Mouse (Mus musculus) mesoderm, embryonic 11.5 days (tissue): ENCODE results near the gene Marveld3.

Experiments
- DNase-seq: peaks from one replicate; pipeline ENCODE4 v3.0.0-alpha.2; 2012; ENCODE audit warnings: low read depth, low spot score

Marveld3 gene

DNA sequence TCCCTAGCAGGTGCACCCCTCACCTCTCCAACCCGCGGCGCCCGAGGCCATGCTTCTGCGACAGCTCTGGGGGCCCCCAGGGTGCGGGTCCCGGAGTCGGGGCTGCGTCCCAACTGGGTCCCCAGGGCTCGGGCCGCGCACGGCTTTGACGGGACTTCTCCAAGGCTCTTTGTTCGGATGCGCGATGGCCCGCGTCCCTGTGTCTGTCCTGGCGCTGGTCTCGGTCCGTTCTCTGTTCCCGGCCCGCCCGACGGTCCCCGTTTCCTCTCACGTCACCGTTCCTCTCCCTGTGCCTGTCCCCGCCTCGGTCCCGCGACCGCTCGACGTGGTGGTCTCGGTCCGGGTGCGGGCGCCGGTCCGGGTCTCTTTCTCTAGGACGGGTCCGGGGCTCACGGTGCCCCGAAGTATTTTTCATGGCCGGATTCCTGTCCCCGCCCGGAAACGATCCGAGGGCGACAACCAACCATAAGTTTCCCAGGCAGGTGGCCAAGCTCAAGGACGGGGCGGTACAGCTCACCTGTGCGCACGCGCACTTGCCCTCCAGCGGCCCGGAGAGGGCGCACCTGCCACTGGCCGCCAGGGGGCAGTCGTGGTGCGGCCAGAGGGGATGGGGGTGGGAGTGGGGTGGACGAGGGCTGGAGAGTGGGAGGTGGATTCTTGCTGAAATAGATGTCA is at the start of gene Marveld3:
Gene Marveld3 (minus strand): TSS at position 511 of the 675 bp plus-strand sequence.
- peak; percentile 60 for DNase-seq

DNA sequence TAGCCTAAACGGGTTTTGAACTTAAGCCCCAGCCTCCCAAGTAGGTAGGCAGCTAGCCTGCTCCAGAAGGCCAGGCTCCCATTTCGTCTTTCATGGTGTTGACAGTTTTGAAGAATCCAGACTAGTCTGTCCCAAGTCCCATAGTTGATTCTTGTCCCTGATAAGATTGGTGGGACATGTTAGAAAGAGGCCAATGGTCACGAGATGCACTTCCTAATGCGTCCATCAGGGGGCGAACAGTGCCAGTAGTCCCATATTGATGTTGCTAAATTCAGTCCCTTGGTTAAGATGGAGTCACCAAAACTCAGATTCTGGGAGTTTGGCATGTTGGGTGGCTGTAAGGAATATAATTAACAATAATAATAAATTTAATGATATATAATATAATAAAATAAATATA is 48.9 kb upstream of the Marveld3 start:
- peak; percentile 58 for DNase-seq

DNA sequence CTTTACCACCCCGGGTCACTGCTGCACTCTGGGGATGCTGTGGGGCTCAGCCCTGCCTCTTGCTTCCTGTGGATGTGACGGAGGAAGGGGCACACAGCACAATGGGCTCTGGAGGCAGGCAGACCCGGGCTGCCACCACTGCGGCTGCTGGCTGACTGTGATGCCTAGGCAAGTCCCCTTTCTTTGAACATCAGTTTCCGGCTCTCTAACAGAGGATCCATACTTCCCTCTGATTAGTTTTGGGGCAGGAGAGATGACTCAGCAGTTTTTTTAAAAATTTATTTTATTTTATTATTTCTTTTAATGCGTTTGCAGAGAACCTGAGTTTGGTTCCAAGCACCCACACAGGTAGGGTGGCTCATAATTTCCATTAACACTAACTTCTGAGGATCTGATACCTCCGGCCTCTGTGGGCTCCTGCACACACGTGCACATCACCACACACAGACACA is 47.0 kb upstream of the Marveld3 start:
- no peak for DNase-seq

DNA sequence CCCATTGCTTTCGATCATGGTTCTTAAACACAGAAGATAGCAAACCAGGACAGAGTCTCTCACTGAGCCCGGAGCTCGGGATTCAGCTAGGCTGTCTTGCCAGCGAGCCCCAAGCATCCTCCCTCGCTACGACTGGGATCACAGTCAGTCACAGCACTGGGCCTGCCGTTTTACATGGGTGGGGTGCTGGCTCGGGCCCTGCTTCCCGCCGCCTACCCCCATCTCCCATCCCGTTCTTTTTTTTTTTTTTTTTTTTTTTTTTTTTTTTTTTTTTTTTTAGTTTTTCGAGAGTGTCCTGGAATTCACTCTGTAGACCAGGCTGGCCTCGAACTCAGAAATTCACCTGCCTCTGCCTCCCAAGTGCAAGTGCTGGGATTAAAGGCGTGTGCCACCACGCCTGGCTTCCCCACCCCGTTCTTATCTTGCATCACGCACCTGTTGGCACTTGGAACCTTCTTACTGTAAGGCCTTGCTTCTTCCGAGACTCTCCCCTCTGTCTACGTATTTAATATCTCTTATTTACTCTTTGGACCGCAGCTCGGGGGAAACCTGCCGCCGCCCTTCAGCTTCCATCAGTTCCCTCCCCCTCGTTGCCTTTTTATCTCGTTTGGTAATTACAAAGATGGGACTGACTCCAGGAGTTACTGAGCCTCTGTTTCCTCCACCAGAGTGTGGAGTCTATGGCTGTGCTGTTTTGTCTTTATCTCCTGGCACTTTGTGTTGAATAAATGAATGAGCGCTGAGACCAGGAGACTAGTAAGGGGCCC is 46.4 kb upstream of the Marveld3 start:
- DNase-seq, result no peak

DNA sequence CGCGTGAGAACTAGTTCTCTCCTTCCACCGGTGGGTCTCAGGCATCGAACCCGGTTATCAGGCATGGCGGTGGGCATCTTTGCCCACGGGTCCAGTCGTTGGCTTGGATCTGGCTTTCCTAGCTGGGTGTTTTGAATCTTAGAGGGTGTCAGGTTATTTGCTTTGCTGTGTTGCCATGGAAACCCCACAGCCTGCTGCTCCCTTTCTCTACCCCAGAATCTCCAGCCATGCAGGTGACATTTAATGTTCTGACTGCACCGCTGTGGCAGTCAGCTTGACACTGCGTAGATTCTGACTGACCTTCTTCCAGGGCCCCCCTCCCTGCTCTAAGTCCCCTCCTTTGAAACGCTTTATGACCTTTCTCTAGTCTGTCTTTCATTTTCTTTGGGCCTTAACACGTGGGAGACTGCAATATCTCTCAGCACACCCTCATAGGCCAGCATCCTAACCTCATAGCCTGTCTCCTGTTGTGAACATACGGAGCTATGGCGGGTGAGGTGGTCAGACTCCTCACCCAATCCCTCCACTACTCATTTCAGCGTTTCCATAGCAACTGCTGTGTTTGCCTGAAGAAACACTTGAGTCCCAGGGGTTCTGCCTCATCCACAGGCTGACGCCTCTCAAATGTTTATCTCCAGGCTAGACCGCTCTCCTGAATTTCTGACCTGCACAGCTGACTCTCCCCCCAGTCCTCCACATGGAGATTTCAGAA is 44.5 kb upstream of the Marveld3 start:
- peak; percentile 24 for DNase-seq

DNA sequence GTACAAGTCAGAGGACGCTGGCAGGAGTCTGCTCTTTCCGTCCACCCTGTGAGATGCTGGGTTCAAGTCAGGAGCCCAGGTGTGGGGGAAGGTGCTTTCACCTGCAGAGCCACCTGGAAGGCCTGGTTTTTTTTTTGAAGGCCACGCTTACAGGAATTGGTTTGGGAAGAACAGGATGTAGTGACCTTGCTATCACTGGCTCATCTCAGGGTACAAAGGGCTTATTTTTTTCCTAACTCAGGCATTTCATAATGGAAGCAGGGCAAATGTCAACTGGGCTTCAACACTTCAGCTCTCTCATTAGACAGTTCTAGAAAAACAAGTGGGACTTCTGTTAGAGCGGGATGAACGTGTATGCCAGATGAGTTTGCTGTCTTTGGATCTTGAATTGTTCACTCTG is 42.3 kb upstream of the Marveld3 start:
- no peak for DNase-seq

DNA sequence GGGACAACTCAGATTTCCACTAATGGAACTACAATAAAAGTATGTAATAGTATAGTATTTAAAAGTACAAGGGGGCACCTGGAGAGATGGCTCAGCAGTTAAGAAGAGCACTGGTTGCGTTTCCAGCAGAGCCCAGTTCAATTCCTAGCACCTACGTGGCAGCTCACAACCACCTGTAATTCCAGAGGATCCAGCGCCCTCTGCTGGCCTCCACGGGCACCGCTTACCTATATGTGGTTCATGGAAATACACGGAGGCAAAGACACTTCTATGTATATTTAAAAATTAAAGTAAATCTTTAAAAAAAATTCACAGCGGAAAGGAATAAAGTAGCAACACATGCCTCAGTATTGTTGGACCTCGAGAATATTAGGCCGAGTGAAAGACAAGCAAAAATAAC is 41.0 kb upstream of the Marveld3 start:
- peak; percentile 36 for DNase-seq

DNA sequence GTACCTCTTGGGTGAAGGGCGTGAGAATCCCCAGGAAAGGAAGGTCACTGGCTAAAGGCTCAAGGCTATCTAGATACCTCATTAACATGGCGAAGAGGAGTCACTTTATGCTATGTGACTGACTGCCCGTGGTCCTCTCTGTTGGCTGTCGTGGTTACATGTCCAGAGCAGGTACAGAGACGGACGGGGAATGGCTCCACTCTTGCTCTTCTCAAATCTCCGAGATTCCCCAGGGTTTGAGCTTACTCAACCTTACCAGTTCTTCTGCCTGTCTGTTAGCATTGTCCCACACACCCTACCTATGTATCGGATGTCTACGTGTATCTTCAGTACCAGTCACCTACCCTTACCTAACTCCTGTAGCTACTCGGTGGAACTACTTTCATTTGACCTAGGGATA is 38.0 kb upstream of the Marveld3 start:
- no peak for DNase-seq

DNA sequence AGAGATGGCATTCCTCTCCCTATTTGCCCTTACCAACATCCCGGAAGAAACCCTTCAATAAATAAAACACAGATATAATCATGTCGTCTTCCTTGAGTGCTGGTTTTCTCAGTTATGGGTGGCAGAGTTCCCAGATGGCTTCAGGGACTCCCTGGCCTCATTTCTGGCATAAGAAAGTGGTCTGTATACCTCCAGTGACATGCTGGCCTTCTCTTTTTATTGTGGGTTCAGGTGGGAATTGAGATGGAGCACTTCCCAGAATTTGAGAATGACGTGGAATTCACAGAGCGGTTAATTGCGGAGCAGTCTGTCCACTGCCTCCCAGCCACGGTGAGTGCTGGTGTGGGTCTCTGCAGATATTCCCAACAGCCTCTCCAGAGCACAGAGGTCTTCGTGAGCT is 36.1 kb upstream of the Marveld3 start:
- DNase-seq, result no peak

DNA sequence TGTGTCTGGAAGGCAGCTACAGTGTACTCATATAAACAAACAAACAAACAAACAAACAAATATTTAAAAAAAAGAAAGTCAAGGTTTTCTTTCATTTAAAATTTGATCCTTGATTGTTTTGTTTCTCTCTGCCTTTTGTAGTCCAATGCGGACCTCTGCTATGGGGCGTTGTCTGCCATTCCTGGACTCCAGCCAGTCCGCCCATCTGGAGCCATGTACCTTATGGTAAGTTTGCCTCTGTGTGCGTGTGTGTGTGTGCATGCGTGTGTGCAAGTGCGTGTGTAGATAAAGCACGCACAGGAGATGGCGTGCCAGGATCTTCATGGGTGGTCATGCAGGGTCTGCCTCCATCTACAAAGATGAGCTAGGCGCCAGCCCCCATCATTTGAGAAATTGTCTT is 35.4 kb upstream of the Marveld3 start:
- no peak for DNase-seq

DNA sequence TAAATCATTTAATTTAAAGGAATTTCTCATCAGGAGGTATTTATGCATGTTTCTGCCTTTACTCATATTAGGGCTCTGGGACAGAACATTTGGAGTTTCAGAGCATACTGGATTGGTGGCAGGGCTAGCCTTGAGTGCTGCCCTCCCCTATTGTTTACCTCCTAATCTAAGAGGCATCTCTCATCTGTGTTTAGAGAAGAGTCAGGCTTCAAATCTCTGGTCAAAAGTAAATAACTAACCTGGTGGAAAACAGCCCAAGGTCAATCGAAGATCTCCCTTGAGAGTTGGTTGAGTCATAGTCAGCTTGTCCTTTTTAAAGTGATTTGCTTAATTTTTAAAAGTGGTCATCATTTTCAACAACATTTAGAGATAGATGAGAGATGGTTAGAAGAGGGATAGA is 30.9 kb upstream of the Marveld3 start:
- no peak for DNase-seq

DNA sequence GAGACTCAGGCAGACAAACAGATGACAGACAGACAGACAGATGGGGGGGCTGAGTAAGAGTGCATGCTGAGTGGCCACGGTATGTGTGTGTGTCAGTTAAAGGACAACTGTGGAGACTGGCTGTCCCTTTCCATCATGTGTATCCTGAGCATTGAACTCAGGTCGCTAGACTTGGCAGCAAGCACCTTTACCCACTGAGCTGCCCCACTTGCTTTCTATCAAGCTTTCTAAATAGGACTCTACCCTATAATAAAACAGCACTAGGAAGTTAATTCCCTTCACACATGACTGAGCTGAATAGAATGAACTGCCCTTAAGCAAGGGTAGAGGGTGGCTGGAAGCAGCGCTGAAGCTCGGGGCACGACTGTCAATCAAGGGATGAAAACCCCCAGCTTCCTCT is 30.2 kb upstream of the Marveld3 start:
- no peak for DNase-seq

DNA sequence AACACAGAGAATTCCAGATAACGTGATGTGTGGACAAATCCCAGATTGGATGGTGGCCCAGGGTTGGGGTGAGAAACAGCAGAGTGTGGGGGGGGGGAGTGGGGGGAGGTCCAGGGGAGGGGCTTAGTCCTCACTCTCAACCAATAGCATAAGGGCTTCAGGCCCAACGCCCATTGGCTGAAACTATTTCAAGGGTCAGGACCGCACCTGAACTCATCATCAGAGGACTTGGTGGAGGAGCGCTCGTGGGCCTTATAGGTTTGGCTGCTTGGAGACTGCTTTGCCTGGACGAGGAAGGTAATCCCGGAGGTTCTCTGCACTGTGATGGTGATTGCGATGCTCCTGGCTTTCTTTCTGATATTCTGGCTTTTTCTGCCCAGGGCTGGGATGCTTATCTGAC is 28.2 kb upstream of the Marveld3 start, which contains the start of gene Tat:
Gene Tat (plus strand): TSS at position 214 of the 400 bp plus-strand sequence.
- DNase-seq, result no peak

DNA sequence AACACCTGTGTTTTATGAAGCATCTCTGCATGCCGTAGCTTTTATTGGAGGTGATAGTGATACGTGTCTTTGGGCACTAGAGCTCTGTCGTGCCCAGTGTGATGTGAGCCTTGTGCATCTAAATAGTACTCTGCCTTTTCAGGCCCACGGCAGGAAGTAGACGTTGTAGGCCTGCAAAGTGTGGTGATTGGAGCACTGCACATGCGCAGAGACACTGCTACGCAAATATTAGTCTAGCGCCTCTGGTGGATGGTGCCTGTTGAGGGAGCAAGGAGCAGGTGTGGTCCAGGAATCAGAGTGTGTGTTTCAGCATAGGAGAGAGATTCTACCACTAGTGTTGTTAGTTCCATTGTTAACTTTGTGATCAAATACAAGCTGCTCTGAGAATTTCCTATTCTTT is 27.1 kb upstream of the Marveld3 start:
- no peak for DNase-seq

DNA sequence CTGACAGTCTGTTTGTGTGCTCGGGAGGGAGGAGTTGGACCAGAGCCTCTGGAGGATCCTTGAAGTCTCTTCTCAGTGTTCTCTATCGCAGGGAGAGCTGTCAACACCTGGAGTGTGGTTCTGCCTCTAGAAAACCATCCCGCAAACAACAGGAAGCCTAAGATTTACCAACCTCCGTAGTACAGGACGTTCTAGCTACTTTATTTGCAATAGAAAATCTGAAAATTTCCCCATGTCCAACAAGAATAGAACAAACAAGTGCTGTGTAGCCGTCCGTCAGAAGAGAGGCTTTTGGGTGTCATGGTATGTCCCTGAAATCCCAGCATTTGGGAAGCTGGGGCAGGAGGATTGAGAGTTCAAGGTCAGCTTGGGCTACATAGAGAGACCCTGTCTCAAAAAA is 25.8 kb upstream of the Marveld3 start:
- no peak for DNase-seq

DNA sequence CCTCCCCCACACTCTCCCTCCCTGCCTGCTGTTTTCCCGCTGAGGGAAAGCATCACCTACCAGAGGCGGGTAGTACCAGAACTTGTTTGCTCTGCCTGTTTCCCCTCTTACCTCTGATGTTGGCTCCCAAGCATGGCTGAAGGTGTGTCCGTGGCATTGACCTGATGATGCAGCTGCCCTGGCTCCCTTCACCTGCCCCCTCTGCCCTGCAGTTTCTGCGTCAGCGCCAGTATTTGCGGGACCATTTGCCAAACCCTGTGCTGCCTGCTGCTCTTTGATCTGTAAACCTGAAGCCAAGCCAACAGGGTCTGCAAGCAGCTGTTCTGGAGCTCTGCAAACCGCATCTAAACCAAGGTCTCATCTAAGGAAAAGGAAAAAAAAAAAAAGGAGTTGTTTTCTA is 24.4 kb upstream of the Marveld3 start:
- DNase-seq, result no peak

DNA sequence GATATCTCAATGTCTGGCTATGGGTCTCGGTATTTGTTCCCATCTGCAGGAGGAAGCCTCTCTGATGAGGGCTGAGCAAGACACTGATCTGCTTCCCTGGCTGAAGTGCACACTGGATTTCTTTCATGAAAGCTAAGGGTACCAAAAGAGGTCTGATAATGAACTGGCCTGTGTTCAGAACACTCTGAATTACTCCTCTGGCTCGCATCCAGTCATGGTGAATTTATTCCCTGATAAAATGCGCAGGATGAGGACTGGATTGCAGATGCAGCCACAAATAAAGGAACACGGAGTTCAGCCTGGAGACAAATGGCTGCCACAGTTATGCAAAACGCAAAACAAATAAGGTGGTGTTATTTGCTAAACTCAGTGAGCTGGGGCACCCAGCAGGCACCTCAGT is 21.9 kb upstream of the Marveld3 start:
- no peak for DNase-seq

DNA sequence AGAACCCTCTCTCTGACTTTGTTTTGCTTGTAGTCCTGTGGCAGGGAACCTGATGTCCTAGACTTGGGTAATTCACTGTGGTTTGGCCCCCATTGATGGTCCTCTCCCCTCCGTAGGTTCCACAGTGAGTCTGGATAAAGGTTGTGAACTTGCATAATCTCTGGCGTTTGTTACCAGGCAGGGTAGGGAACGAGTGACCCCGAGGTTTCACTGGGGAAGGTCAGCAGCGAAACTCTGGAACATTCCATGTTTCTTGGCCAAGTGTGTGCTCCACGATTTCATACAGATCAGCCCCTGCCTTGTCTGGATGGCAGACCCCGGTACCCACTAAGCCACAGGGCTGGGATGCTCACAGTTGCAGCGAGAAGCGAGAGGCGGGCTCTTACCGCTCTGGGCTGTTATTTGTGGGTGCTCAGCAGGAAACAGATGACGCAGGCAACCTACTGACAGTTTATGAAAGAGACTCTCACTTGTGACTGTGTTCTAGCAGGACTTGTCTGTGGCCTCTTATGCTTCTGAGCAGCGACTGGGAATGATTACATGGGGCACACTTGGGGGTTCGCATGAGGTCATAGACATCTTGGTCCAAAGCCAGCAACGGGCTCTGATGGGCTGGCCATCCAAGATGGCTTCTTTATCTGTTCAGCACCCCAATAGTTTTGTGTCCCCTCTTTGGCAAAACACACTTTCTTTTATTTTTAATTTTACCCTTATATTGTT is 20.5 kb upstream of the Marveld3 start:
- no peak for DNase-seq

DNA sequence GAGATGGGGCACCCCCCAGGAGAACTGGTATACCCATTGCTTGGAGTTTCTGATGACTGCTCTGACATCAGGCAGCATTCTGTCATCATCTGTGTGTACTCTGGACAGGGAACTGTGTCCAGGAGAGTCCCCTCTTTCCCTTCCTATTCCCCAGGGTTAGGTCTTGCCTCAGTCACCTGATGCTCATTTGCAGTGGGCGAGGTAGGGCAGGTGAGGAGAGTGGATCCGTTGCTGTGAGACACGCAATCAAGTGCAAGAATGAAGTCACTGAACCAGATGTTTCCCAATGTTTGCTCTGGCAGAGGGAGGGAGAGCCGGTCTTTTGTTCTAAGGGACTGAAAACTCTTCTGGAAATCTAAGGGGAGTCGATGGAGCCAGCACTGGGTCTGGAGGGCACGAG is 17.3 kb upstream of the Marveld3 start:
- DNase-seq, result no peak

DNA sequence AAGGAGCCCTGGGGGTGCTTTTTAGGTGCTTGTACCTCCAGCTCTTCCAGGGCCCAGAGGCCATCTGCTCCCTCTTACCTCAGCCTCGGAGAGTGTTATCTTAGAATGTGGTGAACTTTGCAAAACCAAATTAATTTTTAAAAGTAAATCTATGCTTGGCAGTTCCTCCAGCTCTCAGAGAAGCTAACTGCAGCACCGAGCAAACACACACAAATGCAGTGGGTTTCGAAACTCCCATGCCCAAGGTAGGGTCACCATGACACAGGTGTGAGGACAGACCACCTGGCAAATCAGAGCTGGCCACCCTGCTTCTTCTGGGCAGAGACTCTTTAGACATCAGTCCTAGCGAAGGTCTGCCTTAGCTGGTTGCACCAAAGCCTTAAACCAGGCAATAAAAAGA is 10.9 kb upstream of the Marveld3 start:
- no peak for DNase-seq

DNA sequence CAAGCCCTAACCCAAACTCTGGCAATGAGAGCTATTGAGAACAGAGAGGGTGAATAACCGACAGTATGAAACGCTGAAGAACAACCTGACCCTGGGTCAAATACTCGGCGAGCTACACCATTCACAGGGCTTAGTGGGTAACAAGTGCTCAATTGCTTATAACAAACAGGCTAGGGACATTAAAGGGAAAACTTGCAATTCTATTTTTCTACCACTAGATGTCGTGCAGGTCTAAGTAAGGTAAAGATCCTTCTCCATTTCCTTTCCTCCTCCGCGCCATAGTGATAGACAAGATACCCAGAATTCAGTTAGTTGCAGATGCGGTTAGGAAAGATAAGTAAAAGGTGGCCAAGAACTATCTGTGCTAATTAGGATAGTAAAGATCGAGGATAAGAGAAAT is 8.3 kb upstream of the Marveld3 start:
- peak; percentile 61 for DNase-seq

DNA sequence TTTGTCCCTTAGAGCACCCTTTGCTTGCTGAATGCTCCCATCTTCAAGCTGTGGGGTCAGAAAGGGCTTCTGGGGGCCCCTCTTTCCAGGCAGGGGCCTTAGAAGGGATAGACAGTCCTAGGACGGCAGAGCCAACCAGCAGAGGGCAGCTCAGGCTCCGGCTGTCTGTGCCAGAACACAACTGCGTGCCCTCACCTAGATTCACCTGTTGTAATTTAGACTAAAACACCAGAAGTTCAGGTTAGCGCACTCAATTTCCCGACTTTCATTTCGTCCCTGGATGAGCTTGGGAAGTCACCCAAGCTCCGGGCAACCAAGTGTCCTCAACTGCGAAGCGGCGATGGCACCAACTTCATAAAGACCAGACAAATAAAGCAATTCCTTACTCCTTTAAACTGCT is 6.8 kb upstream of the Marveld3 start:
- DNase-seq, result no peak
